Mouse (Mus musculus) subcutaneous adipose tissue, adult 2 months (tissue): ENCODE measurements around the gene Dclk1. TPM values are rescaled to one million over a fixed set of nuclear protein-coding genes. Genes with fewer than 3 reads are reported as not detected.

Source experiments
- polyA plus RNA-seq: library from polyadenylated mRNA; depleted of rRNA; stranded (reverse); fragments of >200 nt; gene quantifications from 2 replicates; pipeline ENCODE4 v1.2.3, GENCODE M21; 2012; ENCODE audit warnings: low replicate concordance; rRNA removed

Dclk1 gene
- 4.2 and 35.3 TPM in 2 replicates for polyA plus RNA-seq

DNA sequence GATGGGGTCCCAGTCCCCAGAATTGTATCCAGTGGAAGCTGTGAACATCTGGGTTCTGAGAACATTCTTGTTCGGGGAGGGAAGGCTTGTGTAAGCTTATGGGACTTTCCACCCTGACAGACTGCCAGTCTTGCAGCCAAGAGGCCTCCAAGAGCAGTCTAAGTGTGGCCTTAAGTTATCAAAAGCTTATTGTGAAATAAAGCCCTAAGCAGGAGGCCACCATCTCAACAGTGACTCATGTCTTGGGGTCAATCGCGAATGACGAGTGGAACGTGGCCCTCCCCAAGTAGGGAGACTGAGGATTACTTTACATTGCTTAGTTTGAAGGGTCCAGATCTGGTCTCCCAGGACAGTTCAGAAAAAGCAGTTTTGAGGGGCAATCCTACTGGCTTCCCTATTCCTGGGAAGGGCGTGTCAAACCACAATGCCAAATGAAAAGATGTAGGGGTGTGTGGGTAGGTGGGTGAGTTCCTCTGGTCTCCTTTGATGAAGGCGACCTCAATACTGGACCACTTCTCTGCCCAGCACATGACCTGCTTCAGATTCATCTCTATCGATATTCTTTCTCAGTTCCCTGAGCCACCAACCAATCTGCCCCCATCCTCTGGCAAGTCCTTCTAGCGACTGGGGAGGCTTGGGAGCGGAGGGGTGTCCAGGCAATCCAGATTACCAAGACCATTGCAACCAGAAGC, at the start of gene Dclk1:
TSS of gene Dclk1 (plus strand) at position 635 of the 692 bp plus-strand sequence.

GRCm38 (mm10) chr3:55472110-55472509, 229.9 kb downstream of the Dclk1 start, which contains the start of gene Gm21954:
TSS of gene Gm21954 (minus strand) at chr3:55472210.

Other genes starting within 250 kb of the Dclk1 start
- 0.36 TPM in 1 of 2 replicates, not detected in the other for gene Ccna1, start 186.9 kb upstream of the Dclk1 start, polyA plus RNA-seq
- 11.5 and 15.3 TPM in 2 replicates for gene Spg20, start 130.3 kb upstream of the Dclk1 start, polyA plus RNA-seq
- not detected in 2 replicates for gene Ccdc169, start 105.0 kb upstream of the Dclk1 start, polyA plus RNA-seq
- gene Sohlh2, start 60.3 kb upstream of the Dclk1 start, polyA plus RNA-seq = not detected in 2 replicates
- gene Gm21954, start 229.8 kb downstream of the Dclk1 start, polyA plus RNA-seq = not detected in 2 replicates